Mouse (Mus musculus) limb, embryonic 11.5 days (tissue): ENCODE measurements around the gene Nrip2. TPM values are rescaled to one million over a fixed set of nuclear protein-coding genes. Genes with fewer than 3 reads are reported as not detected.

ENCODE experiments used
- ATAC-seq: fragments of 200-750 bp; cut with Nextera tagmentation; 2 replicates; pipeline ENCODE4 v1.8.0; 2017; ENCODE audit warnings: low read depth; ENCODE audit not compliant: insufficient number of reproducible peaks, low FRiP score, low TSS enrichment
- DNase-seq: peaks from one replicate; pipeline ENCODE4 v3.0.0-alpha.2; 2015; ENCODE audit warnings: low spot score
- H3K27ac ChIP-seq: fragments of 300-500 bp; sonication (generic); replicated peaks from 2 replicates; pipeline ENCODE4 v1.5.1; 2014; ENCODE audit warnings: low read depth, mild to moderate bottlenecking, low read length
- H3K27me3 ChIP-seq: fragments of 300-500 bp; sonication (generic); 2 replicates; pipeline ENCODE4 v1.6.1; 2014; ENCODE audit warnings: mild to moderate bottlenecking, low read length, mixed read lengths; ENCODE audit not compliant: control insufficient read depth, insufficient read depth
- H3K36me3 ChIP-seq: fragments of 300-500 bp; sonication (generic); 2 replicates; pipeline ENCODE4 v1.6.1; 2014; ENCODE audit warnings: mild to moderate bottlenecking, low read length, moderate library complexity, mixed read lengths; ENCODE audit not compliant: control insufficient read depth, insufficient read depth
- H3K4me1 ChIP-seq: fragments of 300-500 bp; sonication (generic); 2 replicates; pipeline ENCODE4 v1.6.1; 2014; ENCODE audit warnings: low read length, mixed read lengths; ENCODE audit not compliant: control insufficient read depth, insufficient read depth
- H3K4me2 ChIP-seq: fragments of 300-500 bp; sonication (generic); 2 replicates; pipeline ENCODE4 v1.6.1; 2014; ENCODE audit warnings: low read depth, mild to moderate bottlenecking, moderate library complexity; ENCODE audit not compliant: severe bottlenecking
- H3K4me3 ChIP-seq: fragments of 300-500 bp; sonication (generic); 2 replicates; pipeline ENCODE4 v1.5.1; 2014; ENCODE audit warnings: low read depth, low read length
- H3K9ac ChIP-seq: fragments of 300-500 bp; sonication (generic); 2 replicates; pipeline ENCODE4 v1.6.1; 2014; ENCODE audit warnings: mild to moderate bottlenecking, low read length
- H3K9me3 ChIP-seq: fragments of 300-500 bp; sonication (generic); 2 replicates; pipeline ENCODE4 v1.6.1; 2016; ENCODE audit warnings: low read length; ENCODE audit not compliant: control insufficient read depth
- WGBS: fragments of 180-500 bp; shearing (Covaris S2); extraction: QIAGEN DNeasy Blood & Tissue Kit; methylation state at CpG from one replicate; pipeline ENCODE4 v1.1.7; 2014; 5-methylcytosine and 5-hydroxymethylcytosine counted together
- polyA plus RNA-seq: library from polyadenylated mRNA; unstranded; fragments of >200 nt; fragmentation: Nextera tagmentation; extraction: Ambion mirVana; gene quantifications from 2 replicates; pipeline ENCODE4 v1.2.1, GENCODE M21; 2014

Gene Nrip2
- polyA plus RNA-seq, 1 experiment from 2014 or later, result 2.1 TPM

DNA sequence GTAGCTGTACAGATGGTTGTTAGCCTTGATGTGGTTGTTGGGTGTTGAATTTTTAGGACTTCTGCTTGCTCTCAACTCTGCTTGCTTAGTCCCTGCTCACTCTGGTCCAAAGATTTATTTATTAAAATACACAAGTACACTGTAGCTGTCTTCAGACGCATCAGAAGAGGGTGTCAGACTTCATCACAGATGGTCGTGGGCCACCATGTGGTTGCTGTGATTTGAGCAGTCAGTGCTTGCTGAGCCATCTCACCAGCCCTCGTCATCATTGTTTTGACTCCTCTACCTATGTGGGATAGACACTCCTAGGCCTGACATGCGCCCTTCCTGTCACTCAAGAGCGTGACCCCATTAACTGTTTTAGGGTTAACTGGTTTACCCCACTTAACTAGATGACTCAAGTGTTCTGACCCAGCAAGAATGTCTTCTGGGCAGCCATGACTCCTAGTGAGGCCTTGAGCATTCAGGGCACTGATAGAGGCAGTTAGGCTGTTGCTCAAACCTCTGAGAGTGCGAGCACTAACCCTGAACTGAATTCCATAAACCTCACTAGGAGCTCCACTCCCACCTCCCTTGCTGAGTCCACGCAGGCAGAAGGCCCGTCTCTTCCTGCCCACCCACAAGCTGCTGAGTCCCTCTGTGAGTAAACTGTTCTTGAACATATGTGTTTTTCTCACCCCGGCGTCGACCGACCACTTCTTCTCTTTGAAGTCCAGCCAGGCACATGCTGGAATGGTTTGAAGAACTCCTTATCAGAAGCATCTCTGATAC is 56.9 kb downstream of the Nrip2 start:
- ATAC-seq, result no peak
- DNase-seq, result no peak
- H3K9ac ChIP-seq, result no peak overlapping the region
- H3K27ac ChIP-seq, result no peak overlapping the region
- H3K4me3 ChIP-seq, result no peak overlapping the region
- no peak overlapping the region for H3K4me2 ChIP-seq
- 78% methylated on average over 12 of the region's 12 CpGs for WGBS
- no peaks in the 10 kb centered on the region for H3K27me3 ChIP-seq
- no peaks in the 10 kb centered on the region for H3K9me3 ChIP-seq
- no peaks in the 10 kb centered on the region for H3K4me1 ChIP-seq
- no peaks in the 10 kb centered on the region; the same call in 1 of the 2 replicates for H3K36me3 ChIP-seq

- Histone ChIP-seq H3K4me3 (no peak overlapping the region), H3K4me2 (no peak overlapping the region), H3K27me3 (no peaks in the 10 kb centered on the region), H3K4me1 (no peaks in the 10 kb centered on the region), H3K36me3 (no peaks in the 10 kb centered on the region), H3K9me3 (no peaks in the 10 kb centered on the region), H3K27ac (no peak overlapping the region), H3K9ac (no peak overlapping the region)
- WGBS, result 90% methylated on average over 5 of the region's 5 CpGs
- ATAC-seq (no peak), DNase-seq (no peak)
Measured at GRCm38 (mm10) chr6:128457186-128457585, 58.1 kb downstream of the Nrip2 start.

- 20% methylated on average over 2 of the region's 2 CpGs for WGBS
- no peaks in the 10 kb centered on the region for H3K27me3 ChIP-seq
- no peak overlapping the region for H3K4me3 ChIP-seq
- no peaks in the 10 kb centered on the region for H3K9me3 ChIP-seq
- H3K4me1 ChIP-seq, result no peaks in the 10 kb centered on the region
- ATAC-seq, result no peak
- DNase-seq, result no peak
- H3K9ac ChIP-seq, result no peak overlapping the region
- H3K27ac ChIP-seq, result no peak overlapping the region
- H3K4me2 ChIP-seq, result no peak overlapping the region
- H3K36me3 ChIP-seq, result no peaks in the 10 kb centered on the region
Measured at GRCm38 (mm10) chr6:128460321-128460720, 61.2 kb downstream of the Nrip2 start.

DNA sequence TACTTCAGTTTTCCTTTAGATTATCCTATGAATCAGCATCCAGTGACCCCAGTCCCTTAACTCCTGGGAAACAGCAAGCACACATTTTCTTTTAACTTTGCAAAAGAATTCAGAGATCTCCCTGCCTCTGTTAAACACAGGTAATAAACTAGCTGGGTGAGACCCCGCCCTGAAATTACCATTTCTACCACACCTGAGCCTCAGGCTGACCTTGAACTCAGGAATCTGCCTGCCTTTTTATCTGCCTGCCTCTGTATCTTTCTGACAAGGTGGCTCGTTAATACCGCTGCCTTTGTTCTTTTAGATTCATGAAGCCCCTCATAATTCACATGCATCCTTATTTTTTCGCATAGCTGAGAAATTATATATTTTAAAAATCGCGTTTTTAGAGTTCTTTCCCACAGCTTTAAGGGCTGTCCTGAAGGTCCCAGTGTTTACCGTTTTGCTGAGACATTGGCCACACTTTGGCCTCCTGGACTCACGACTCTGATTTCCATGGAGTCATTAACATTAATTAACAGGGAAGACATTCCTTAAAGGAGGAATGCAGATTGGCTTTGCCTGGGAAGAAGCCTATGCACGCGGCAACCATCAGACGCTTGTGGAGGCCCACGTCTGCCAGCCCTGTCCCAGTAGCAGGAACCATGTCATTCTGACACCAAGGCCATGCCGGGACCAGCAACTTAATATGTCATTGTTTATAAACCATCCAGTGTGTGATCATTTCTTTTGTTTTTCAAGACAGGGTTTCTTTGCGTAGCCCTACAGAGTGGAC is 61.8 kb downstream of the Nrip2 start:
- Histone ChIP-seq H3K9me3 (no peaks in the 10 kb centered on the region), H3K27me3 (no peaks in the 10 kb centered on the region), H3K27ac (no peak overlapping the region), H3K4me3 (no peak overlapping the region), H3K4me1 (no peaks in the 10 kb centered on the region), H3K36me3 (no peaks in the 10 kb centered on the region), H3K4me2 (no peak overlapping the region), H3K9ac (no peak overlapping the region)
- ATAC-seq (no peak), DNase-seq (no peak)
- 80% methylated on average over 14 of the region's 14 CpGs for WGBS

- H3K27me3 ChIP-seq, result no peaks in the 10 kb centered on the region
- no peak overlapping the region for H3K27ac ChIP-seq
- no peak overlapping the region for H3K9ac ChIP-seq
- no peak overlapping the region for H3K4me2 ChIP-seq
- DNase-seq (no peak), ATAC-seq (no peak)
- H3K36me3 ChIP-seq, result no peaks in the 10 kb centered on the region
- H3K9me3 ChIP-seq, result no peaks in the 10 kb centered on the region
- H3K4me1 ChIP-seq, result no peaks in the 10 kb centered on the region
- no peak overlapping the region for H3K4me3 ChIP-seq
Measured at GRCm38 (mm10) chr6:128461606-128462005, 62.5 kb downstream of the Nrip2 start.

DNA sequence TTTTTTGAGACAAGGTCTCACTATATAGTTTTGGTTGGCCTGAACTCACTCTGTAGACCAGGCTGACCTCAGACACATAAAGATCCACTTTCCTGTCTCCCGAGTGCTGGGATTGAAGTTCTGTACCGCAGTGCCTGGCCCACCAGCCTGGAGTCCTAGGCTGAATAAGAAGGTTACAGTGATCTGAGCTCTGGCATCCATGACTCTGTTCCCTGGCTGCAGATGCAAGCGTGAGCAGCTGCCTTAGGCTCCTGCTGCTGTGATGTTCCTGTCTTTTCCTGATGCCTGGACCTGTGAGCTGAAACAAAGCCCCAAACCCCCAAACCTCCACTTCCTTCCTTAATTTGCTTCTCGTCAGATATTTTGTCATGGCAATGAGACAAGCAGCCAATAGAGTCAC is 65.9 kb downstream of the Nrip2 start:
- no peak for DNase-seq
- ATAC-seq, result no peak
- no peak overlapping the region for H3K4me2 ChIP-seq
- WGBS, result 82% methylated on average over 4 of the region's 4 CpGs
- H3K27me3 ChIP-seq, result no peaks in the 10 kb centered on the region
- H3K27ac ChIP-seq, result no peak overlapping the region
- H3K4me3 ChIP-seq, result no peak overlapping the region
- H3K9ac ChIP-seq, result no peak overlapping the region
- no peaks in the 10 kb centered on the region for H3K36me3 ChIP-seq
- no peaks in the 10 kb centered on the region for H3K4me1 ChIP-seq
- no peaks in the 10 kb centered on the region for H3K9me3 ChIP-seq

Other genes with a start within 250 kb of the Nrip2 start
- 1.3 and 2.1 TPM in 2 replicates for gene Tead4, start 98.5 kb upstream of the Nrip2 start, polyA plus RNA-seq
- gene Tulp3, start 43.4 kb upstream of the Nrip2 start, polyA plus RNA-seq, result 21.4 and 22.3 TPM in 2 replicates
- 190 and 195 TPM in 2 replicates for gene Rhno1, start 36.4 kb upstream of the Nrip2 start, polyA plus RNA-seq
- 50.9 and 61.1 TPM in 2 replicates for gene Foxm1, start 36.3 kb upstream of the Nrip2 start, polyA plus RNA-seq
- gene Tex52, start 23.8 kb upstream of the Nrip2 start, polyA plus RNA-seq, result 0.33 TPM in 1 of 2 replicates, not detected in the other
- gene Gm44596, start 23.8 kb upstream of the Nrip2 start, polyA plus RNA-seq, result not detected in 2 replicates
- gene Itfg2, start 25.6 kb downstream of the Nrip2 start, polyA plus RNA-seq, result 35.0 and 35.3 TPM in 2 replicates
- gene Fkbp4, start 39.4 kb downstream of the Nrip2 start, polyA plus RNA-seq, result 671 and 692 TPM in 2 replicates
- 0.03 TPM in 1 of 2 replicates, not detected in the other for gene Pzp, start 127.4 kb downstream of the Nrip2 start, polyA plus RNA-seq
- gene A2ml1, start 182.3 kb downstream of the Nrip2 start, polyA plus RNA-seq, result not detected in 2 replicates
- gene Klrb1a, start 224.2 kb downstream of the Nrip2 start, polyA plus RNA-seq, result not detected in 2 replicates